Mouse (Mus musculus) megakaryocyte, embryonic 14.5 days (primary cell): ENCODE results near the gene Bzw1.

Experiments used
- FLI1 ChIP-seq: IDR thresholded peaks from 2 replicates; pipeline ENCODE4 v1.6.1; 2012; ENCODE audit warnings: low read length, inconsistent platforms, mixed read lengths
- GATA1 ChIP-seq: IDR thresholded peaks from 3 replicates; pipeline ENCODE4 v1.6.1; 2012; ENCODE audit warnings: mixed read lengths, low read length, inconsistent platforms, borderline replicate concordance

DNA sequence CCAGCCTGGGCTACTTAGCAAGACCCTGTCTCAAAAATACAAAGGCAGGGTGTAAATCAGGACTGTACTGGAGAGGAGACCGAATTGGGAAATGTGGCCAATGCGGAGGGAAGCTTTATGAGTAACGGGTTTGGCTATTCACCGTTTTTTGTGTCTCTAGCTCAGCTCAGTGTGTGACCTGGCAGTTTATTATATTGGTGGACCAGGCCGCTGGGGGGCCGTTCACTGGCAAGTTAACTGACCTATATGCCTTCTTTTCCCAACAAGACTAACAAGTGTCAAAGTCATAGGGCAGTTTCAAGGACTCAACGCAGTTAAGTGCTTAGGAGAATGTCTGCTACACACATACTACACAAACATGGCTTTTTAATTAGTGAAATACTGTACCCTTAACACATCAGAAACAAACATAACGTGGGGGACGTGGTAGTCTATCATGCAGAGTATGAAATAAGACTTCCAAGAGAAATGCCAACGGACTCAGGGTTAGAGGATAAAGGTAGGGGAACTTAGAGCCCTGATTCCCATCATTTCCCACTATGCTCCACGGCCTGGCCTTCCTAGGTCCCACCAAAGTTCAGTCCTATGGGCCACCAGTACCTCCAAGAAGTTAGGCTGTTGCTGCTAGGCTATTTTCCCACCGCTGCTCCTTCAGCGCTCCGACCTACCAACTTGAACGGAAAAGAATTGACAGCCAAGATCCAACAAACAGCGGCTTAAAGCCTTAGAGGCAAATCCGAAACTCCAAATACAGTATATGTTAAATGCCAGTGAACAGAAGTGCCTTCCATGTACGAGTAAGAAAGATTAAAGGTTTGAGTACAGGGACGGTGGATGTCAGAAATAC is 1.1 kb upstream of the Bzw1 start:
- no peak for TF ChIP-seq GATA1
- TF ChIP-seq FLI1, result no peak
